Mouse (Mus musculus) c-Kit-positive CD71-positive TER-119-positive erythroid progenitor cells, embryonic 14.5 days (primary cell): ENCODE measurements at regions not wholly inside any gene's neighbourhood (a gene's known extent, or its start where the extent isn't known, plus 50 kb on each side); places are given as distances from the start of the nearest gene placed in this dataset.

ENCODE experiments used
- DNase-seq: peaks from one replicate; pipeline ENCODE4 v3.0.0-alpha.2; 2013; ENCODE audit warnings: low spot score

- no peak for DNase-seq
Observed at GRCm38 (mm10) chr10:118765544-118766441, 104.2 kb downstream of the Dyrk2 start.

GRCm38 (mm10) chr10:118766826-118767225 is 103.2 kb downstream of the Dyrk2 start:
- no peak for DNase-seq

- no peak for DNase-seq
Observed at GRCm38 (mm10) chr10:118769751-118770150, 100.3 kb downstream of the Dyrk2 start.

- DNase-seq, result no peak
Observed at GRCm38 (mm10) chr10:118778656-118779055, 91.4 kb downstream of the Dyrk2 start.

- no peak for DNase-seq
Observed at GRCm38 (mm10) chr10:118780831-118781569, 89.0 kb downstream of the Dyrk2 start.

- no peak for DNase-seq
Observed at GRCm38 (mm10) chr10:118781811-118782232, 88.2 kb downstream of the Dyrk2 start.

- DNase-seq, result no peak
Observed at GRCm38 (mm10) chr10:118782646-118783045, 87.4 kb downstream of the Dyrk2 start.

GRCm38 (mm10) chr10:118787280-118787690 is 82.7 kb downstream of the Dyrk2 start:
- no peak for DNase-seq

GRCm38 (mm10) chr10:118792352-118793100 is 77.5 kb downstream of the Dyrk2 start:
- no peak for DNase-seq

- no peak for DNase-seq
Observed at GRCm38 (mm10) chr10:118793794-118794193, 76.2 kb downstream of the Dyrk2 start.

- DNase-seq, result no peak
Observed at GRCm38 (mm10) chr10:118794395-118795060, 75.5 kb downstream of the Dyrk2 start.

- no peak for DNase-seq
Observed at GRCm38 (mm10) chr10:118795061-118795407, 75.0 kb downstream of the Dyrk2 start.

- no peak for DNase-seq
Observed at GRCm38 (mm10) chr10:118796512-118796911, 73.5 kb downstream of the Dyrk2 start.

GRCm38 (mm10) chr10:118797256-118797655 is 72.8 kb downstream of the Dyrk2 start:
- no peak for DNase-seq

GRCm38 (mm10) chr10:118799767-118800166 is 70.2 kb downstream of the Dyrk2 start:
- no peak for DNase-seq

- DNase-seq, result no peak
Observed at GRCm38 (mm10) chr10:118803922-118804557, 66.0 kb downstream of the Dyrk2 start.

GRCm38 (mm10) chr10:118804574-118804973 is 65.4 kb downstream of the Dyrk2 start:
- DNase-seq, result no peak
